Comparison of ENCODE assay signal across 31 mouse cellular contexts in the genomic region with DNA sequence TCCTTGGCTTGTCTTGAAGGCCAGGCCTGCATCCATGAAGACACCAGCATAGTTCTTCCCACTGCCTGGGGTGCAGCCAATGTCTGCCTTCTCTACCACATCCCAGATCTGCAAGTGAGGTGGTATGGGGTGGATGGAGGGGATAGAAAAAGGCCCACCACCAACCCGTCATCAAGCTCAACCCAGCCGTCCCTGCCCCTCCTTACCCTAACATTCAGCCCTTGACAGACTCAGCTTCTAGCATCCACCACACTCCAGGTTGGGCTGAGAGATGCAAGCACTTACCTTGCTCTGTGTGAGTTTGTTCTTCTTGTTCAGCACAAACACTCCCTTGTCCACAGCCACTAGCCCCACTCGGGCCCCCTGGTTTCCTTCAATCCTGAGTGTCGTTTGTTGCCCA. TPM values are rescaled to one million over a fixed set of nuclear protein-coding genes. Genes with fewer than 3 reads are reported as not detected.
DNase-seq lines count a peak whose midpoint lies in the region; ATAC-seq lines count a peak whose summit lies in the region.
"Had no signal": no experiment of that assay in that cellular context is flagged by ENCODE, and none has a peak within 500 bp of the region (broad histone marks: within the 10 kb centered on the region; RNA-seq: fewer than 3 reads in every experiment).

No protein-coding gene starts in this region.

- no peaks in the 10 kb centered on the region for H3K9me3 ChIP-seq in forebrain, embryonic 11.5 days (ENCODE audit: control insufficient read depth, low read length)
- H3K9me3 ChIP-seq in forebrain, embryonic 15.5 days: no peaks in the 10 kb centered on the region
- H3K9me3 ChIP-seq: embryonic facial prominence, embryonic 10.5 days; embryonic facial prominence, embryonic 13.5 days; forebrain, embryonic 13.5 days; heart, embryonic 12.5 days; heart, embryonic 15.5 days; hindbrain, embryonic 10.5 days; hindbrain, embryonic 13.5 days had no signal

- H3K27me3 ChIP-seq in forebrain, embryonic 11.5 days (ENCODE audit: control insufficient read depth, insufficient read depth, low read length): no peaks in the 10 kb centered on the region
- H3K27me3 ChIP-seq in forebrain, embryonic 15.5 days: no peaks in the 10 kb centered on the region

- H3K9ac ChIP-seq in forebrain, embryonic 11.5 days (ENCODE audit: low read length): no peak overlapping the region
- H3K9ac ChIP-seq in forebrain, embryonic 15.5 days (replicated peaks): no peak overlapping the region
- H3K9ac ChIP-seq: embryonic facial prominence, embryonic 13.5 days; forebrain, embryonic 13.5 days; forebrain, postnatal 0 days; heart, embryonic 12.5 days; heart, embryonic 15.5 days; hindbrain, embryonic 13.5 days had no signal

- H3K4me3 ChIP-seq in forebrain, embryonic 11.5 days (ENCODE audit: low read depth, low read length): no peak overlapping the region
- H3K4me3 ChIP-seq in forebrain, embryonic 15.5 days: no peak overlapping the region
- H3K4me3 ChIP-seq: embryonic facial prominence, embryonic 10.5 days; embryonic facial prominence, embryonic 13.5 days; erythroblast, embryonic 14.5 days; forebrain, embryonic 13.5 days; heart, embryonic 12.5 days; heart, embryonic 15.5 days; hindbrain, embryonic 10.5 days; hindbrain, embryonic 13.5 days had no signal

- ATAC-seq in forebrain, embryonic 11.5 days (replicated peaks; ENCODE audit: low FRiP score): no peak
- ATAC-seq in forebrain, embryonic 15.5 days (replicated peaks): no peak
- ATAC-seq: activated CD4-positive, CD25-positive, alpha-beta regulatory T cell, adult 4 months; forebrain, embryonic 13.5 days; forebrain, postnatal 0 days; hindbrain, embryonic 16.5 days had no signal

- no peaks in the 10 kb centered on the region for H3K36me3 ChIP-seq in forebrain, embryonic 11.5 days (ENCODE audit: control insufficient read depth, insufficient read depth, low read length)
- H3K36me3 ChIP-seq in forebrain, embryonic 15.5 days: no peaks in the 10 kb centered on the region
- H3K36me3 ChIP-seq: embryonic facial prominence, embryonic 10.5 days; embryonic facial prominence, embryonic 13.5 days; heart, embryonic 12.5 days; heart, embryonic 15.5 days; hindbrain, embryonic 10.5 days; hindbrain, embryonic 13.5 days had no signal

- H3K4me1 ChIP-seq in forebrain, embryonic 11.5 days (replicated peaks; ENCODE audit: control insufficient read depth, insufficient read depth, low read length): no peaks in the 10 kb centered on the region
- no peaks in the 10 kb centered on the region for H3K4me1 ChIP-seq in forebrain, embryonic 15.5 days
- H3K4me1 ChIP-seq: embryonic facial prominence, embryonic 10.5 days; embryonic facial prominence, embryonic 13.5 days; forebrain, embryonic 13.5 days; heart, embryonic 15.5 days had no signal

- H3K4me2 ChIP-seq in forebrain, embryonic 11.5 days (ENCODE audit: low read depth, low read length, severe bottlenecking): no peak overlapping the region
- no peak overlapping the region for H3K4me2 ChIP-seq in forebrain, embryonic 15.5 days (replicated peaks)
- H3K4me2 ChIP-seq: embryonic facial prominence, embryonic 13.5 days; forebrain, embryonic 13.5 days; heart, embryonic 12.5 days; heart, embryonic 15.5 days; hindbrain, embryonic 13.5 days had no signal

- H3K27ac ChIP-seq in forebrain, embryonic 11.5 days (ENCODE audit: low read depth, low read length): no peak overlapping the region
- H3K27ac ChIP-seq in forebrain, embryonic 15.5 days (replicated peaks): no peak overlapping the region
- H3K27ac ChIP-seq: embryonic facial prominence, embryonic 10.5 days; embryonic facial prominence, embryonic 13.5 days; forebrain, embryonic 13.5 days; heart, embryonic 15.5 days; hindbrain, embryonic 10.5 days; hindbrain, embryonic 13.5 days had no signal

- whole genome bisulfite sequencing in forebrain, embryonic 11.5 days: 85% methylated on average over 4 of the region's 4 CpGs
- WGBS in forebrain, embryonic 15.5 days: 81% methylated on average over 4 of the region's 4 CpGs

- peak; percentile 34 for DNase-seq in forebrain, embryonic 11.5 days (ENCODE audit: low spot score)
- DNase-seq in kidney, postnatal 10 days: peak; percentile 2
- DNase-seq in kidney, adult 9 months: no peak
- DNase-seq in thymus, postnatal 4 days: peak; percentile 5
- no peak for DNase-seq in thymus, adult 18-20 months
- peak; percentile 7 to 51 for DNase-seq in urinary bladder, postnatal 4 days (ENCODE audit: low spot score in 2 of 2)
- DNase-seq in urinary bladder, postnatal 14 days (ENCODE audit: low spot score): no peak
- DNase-seq: adrenal gland, adult 8-10 months; adrenal gland, postnatal 25 days; cerebellum, adult 11-12 months; cerebellum, adult 8-10 months; cerebellum, postnatal 10 days; cerebellum, postnatal 36 days; embryo, embryonic 11 days; forebrain, postnatal 0 days; gastrocnemius, postnatal 10 days; heart, postnatal 10 days; heart, postnatal 36 days had no signal

RNA-seq across cellular contexts. Expression of gene C3, which starts 6.0 kb away (rescaled TPM):
- not detected in 2 replicates for polyA plus RNA-seq in forebrain, embryonic 11.5 days (2014; fragmentation: Nextera tagmentation; extraction: Ambion mirVana)
- 0.59 and 0.93 TPM in 2 replicates for polyA plus RNA-seq in forebrain, embryonic 15.5 days (2015; fragmentation: Nextera tagmentation; extraction: Ambion mirVana)

RNA-seq across cellular contexts. Expression of gene Gpr108, which starts 26.3 kb away (rescaled TPM):
- polyA plus RNA-seq in forebrain, embryonic 11.5 days (2014; fragmentation: Nextera tagmentation; extraction: Ambion mirVana): 22.3 and 22.8 TPM in 2 replicates
- polyA plus RNA-seq in forebrain, embryonic 15.5 days (2015; fragmentation: Nextera tagmentation; extraction: Ambion mirVana): 17.0 and 17.7 TPM in 2 replicates

RNA-seq across cellular contexts. Expression of gene Trip10, which starts 27.3 kb away (rescaled TPM):
- polyA plus RNA-seq in forebrain, embryonic 11.5 days (2014; fragmentation: Nextera tagmentation; extraction: Ambion mirVana): 31.1 and 32.5 TPM in 2 replicates
- 12.4 and 15.4 TPM in 2 replicates for polyA plus RNA-seq in forebrain, embryonic 15.5 days (2015; fragmentation: Nextera tagmentation; extraction: Ambion mirVana)

RNA-seq across cellular contexts. Expression of gene Tnfsf14, which starts 27.9 kb away (rescaled TPM):
- 0.13 and 0.19 TPM in 2 replicates for polyA plus RNA-seq in forebrain, embryonic 11.5 days (2014; fragmentation: Nextera tagmentation; extraction: Ambion mirVana)
- not detected in 2 replicates for polyA plus RNA-seq in forebrain, embryonic 15.5 days (2015; fragmentation: Nextera tagmentation; extraction: Ambion mirVana)
- polyA plus RNA-seq: cortical plate, adult 2 months; embryonic facial prominence, embryonic 10.5 days; embryonic facial prominence, embryonic 13.5 days; forebrain, embryonic 13.5 days; forebrain, postnatal 0 days; frontal cortex, adult 2 months; heart, embryonic 15.5 days; hindbrain, embryonic 16.5 days had no signal

RNA-seq across cellular contexts. Expression of gene Vav1, which starts 57.0 kb away (rescaled TPM):
- 1.4 TPM in 2 replicates for polyA plus RNA-seq in forebrain, embryonic 11.5 days (2014; fragmentation: Nextera tagmentation; extraction: Ambion mirVana)
- polyA plus RNA-seq in forebrain, embryonic 15.5 days (2015; fragmentation: Nextera tagmentation; extraction: Ambion mirVana): 1.2 and 1.5 TPM in 2 replicates

Comparison
In these comparisons a context has a peak if more than half of its experiments do, and no peak if none do; other contexts are left out.
1. DNase-seq: peak in forebrain, embryonic 11.5 days (single experiment), kidney, postnatal 10 days (single experiment), thymus, postnatal 4 days (single experiment) and urinary bladder, postnatal 4 days (2 of 2); none in kidney, adult 9 months (single experiment), thymus, adult 18-20 months (0 of 2) and urinary bladder, postnatal 14 days (single experiment).